Mouse (Mus musculus) heart, embryonic 15.5 days (tissue): ENCODE measurements around the gene Tbc1d13. TPM values are rescaled to one million over a fixed set of nuclear protein-coding genes. Genes with fewer than 3 reads are reported as not detected.

Source experiments
- ATAC-seq: fragments of 200-750 bp; cut with Nextera tagmentation; replicated peaks from 2 replicates; pipeline ENCODE4 v1.8.0; 2017; ENCODE audit warnings: low read depth, moderate TSS enrichment; ENCODE audit not compliant: insufficient number of reproducible peaks, insufficient read depth, low FRiP score
- H3K27ac ChIP-seq: fragments of 300-500 bp; sonication (generic); 2 replicates; pipeline ENCODE4 v1.5.1; 2015; ENCODE audit warnings: mild to moderate bottlenecking, inconsistent platforms
- H3K27me3 ChIP-seq: fragments of 300-500 bp; sonication (generic); 2 replicates; pipeline ENCODE4 v1.6.1; 2015; ENCODE audit warnings: inconsistent platforms
- H3K36me3 ChIP-seq: fragments of 300-500 bp; sonication (generic); 2 replicates; pipeline ENCODE4 v1.6.1; 2015; ENCODE audit warnings: mild to moderate bottlenecking, inconsistent platforms
- H3K4me1 ChIP-seq: fragments of 300-500 bp; sonication (generic); replicated peaks from 2 replicates; pipeline ENCODE4 v1.6.1; 2015; ENCODE audit warnings: inconsistent platforms
- H3K4me2 ChIP-seq: fragments of 300-500 bp; sonication (generic); 2 replicates; pipeline ENCODE4 v1.6.1; 2015; ENCODE audit warnings: inconsistent platforms, mild to moderate bottlenecking, moderate library complexity
- H3K4me3 ChIP-seq: fragments of 300-500 bp; sonication (generic); 2 replicates; pipeline ENCODE4 v1.5.1; 2015; ENCODE audit warnings: mild to moderate bottlenecking, inconsistent platforms
- H3K9ac ChIP-seq: fragments of 300-500 bp; sonication (generic); 2 replicates; pipeline ENCODE4 v1.6.1; 2015; ENCODE audit warnings: mild to moderate bottlenecking, inconsistent platforms
- H3K9me3 ChIP-seq: fragments of 300-500 bp; sonication (generic); replicated peaks from 2 replicates; pipeline ENCODE4 v1.6.1; 2016; ENCODE audit warnings: inconsistent platforms
- WGBS: fragments of 180-500 bp; shearing (Covaris S2); methylation state at CpG from one replicate; pipeline ENCODE4 v1.1.7; 2015; ENCODE audit warnings: mixed read lengths; 5-methylcytosine and 5-hydroxymethylcytosine counted together
- polyA plus RNA-seq: library from polyadenylated mRNA; unstranded; fragments of >200 nt; fragmentation: Nextera tagmentation; extraction: Ambion mirVana; gene quantifications from 2 replicates; pipeline ENCODE4 v1.2.1, GENCODE M21; 2015

Tbc1d13 gene
- polyA plus RNA-seq, 1 experiment from 2014 or later: 5.6 TPM

DNA sequence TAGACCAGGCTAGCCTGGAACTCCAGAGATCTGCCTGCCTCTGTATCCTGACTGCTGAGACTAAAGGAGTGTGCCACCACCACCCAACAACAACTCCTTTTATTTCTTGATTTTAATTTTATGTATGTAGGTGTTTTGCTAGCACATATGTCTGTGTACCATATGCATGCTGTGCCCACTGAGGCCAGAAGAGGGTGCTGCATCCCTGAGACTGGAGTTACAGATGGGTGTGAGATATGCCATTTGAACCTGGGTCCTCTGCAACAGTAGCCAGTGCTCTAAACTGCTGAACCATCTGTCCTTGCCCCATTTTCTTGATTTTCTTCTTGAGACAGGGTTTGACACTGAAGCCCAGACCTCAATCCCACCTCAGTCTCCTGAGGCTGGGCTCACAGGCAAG, 27.2 kb upstream of the Tbc1d13 start:
- H3K9me3 ChIP-seq: no peaks in the 10 kb centered on the region
- 0 out of 2 replicates have a peak, but pooled peaks cover 4% of the 10 kb centered on the region for H3K4me1 ChIP-seq
- no peak for ATAC-seq
- no peaks in the 10 kb centered on the region for H3K27me3 ChIP-seq
- H3K27ac ChIP-seq: no peak overlapping the region
- no peak overlapping the region for H3K9ac ChIP-seq
- H3K4me2 ChIP-seq: no peak overlapping the region
- H3K36me3 ChIP-seq: peaks cover 74% of the 10 kb centered on the region
- no peak overlapping the region for H3K4me3 ChIP-seq

DNA sequence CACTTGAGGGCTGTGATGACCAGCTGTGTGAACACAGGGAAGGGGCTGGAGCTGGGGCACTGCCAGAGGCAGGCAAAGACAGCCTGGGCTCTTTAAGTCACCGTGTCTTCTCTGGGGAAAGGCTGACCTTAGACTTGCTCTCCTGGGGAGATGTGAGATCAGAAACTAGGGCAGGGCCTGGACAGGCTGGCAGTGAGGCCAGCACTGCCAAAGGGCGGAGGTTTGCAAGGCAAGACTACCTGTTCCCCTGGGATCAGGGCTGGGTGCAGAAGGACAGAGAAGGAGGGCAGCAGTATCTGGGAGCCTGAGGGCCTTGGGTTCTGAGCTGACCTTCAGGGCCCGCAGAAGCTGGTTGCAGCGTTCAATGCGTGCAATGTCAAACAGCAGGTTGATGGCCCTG, 25.9 kb upstream of the Tbc1d13 start:
- WGBS: 90% methylated on average over 5 of the region's 5 CpGs
- Histone ChIP-seq H3K4me1 (0 out of 2 replicates have a peak, but pooled peaks cover 4% of the 10 kb centered on the region), H3K4me3 (no peak overlapping the region), H3K9ac (no peak overlapping the region), H3K4me2 (no peak overlapping the region), H3K27me3 (no peaks in the 10 kb centered on the region), H3K9me3 (no peaks in the 10 kb centered on the region), H3K27ac (no peak overlapping the region), H3K36me3 (peaks cover 69% of the 10 kb centered on the region)
- no peak for ATAC-seq

DNA sequence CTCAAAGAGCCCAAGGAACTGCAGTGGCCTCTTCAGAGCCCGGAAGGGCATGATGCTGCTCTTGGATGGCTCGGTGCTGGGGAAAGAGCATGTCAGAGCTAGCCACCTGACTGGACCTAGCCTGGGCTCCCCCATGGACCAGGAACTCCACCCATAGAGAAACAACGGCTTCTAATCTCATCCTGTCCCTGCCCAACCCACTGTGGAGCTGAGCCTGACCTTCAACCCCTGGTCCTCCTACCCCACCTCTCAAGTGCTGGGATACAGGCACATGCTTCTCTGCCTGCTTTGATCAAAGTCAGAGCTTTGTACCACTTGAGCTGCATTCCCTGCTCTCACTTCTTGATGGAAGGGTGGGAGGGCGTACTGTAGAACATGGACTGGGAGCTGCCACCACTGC, 25.3 kb upstream of the Tbc1d13 start:
- Histone ChIP-seq H3K4me1 (0 out of 2 replicates have a peak, but pooled peaks cover 4% of the 10 kb centered on the region), H3K27me3 (no peaks in the 10 kb centered on the region), H3K9ac (no peak overlapping the region), H3K27ac (no peak overlapping the region), H3K4me2 (no peak overlapping the region), H3K4me3 (no peak overlapping the region), H3K9me3 (no peaks in the 10 kb centered on the region), H3K36me3 (peaks cover 67% of the 10 kb centered on the region)
- 75% methylated on average over 4 of the region's 4 CpGs for WGBS
- ATAC-seq: no peak

DNA sequence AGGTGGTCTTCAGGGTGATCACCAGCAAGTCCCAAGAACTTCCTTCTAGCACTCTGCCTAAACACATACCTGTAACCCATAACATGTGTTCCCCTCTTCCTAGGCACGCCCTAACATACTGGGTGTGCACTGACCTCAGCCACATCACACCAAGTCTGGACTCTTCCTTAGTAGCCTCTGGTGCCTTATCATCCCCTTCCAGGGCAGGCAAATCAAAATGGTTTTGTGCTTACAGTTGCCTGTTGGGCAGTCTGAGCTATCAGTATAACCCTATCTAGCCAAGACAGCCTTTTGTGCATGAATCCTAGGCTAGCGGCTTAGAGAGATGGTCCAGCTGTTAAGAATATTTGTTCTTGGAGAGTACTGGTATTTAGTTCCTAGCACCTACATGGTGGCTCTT, 22.0 kb upstream of the Tbc1d13 start:
- peaks cover 48% of the 10 kb centered on the region for H3K36me3 ChIP-seq

DNA sequence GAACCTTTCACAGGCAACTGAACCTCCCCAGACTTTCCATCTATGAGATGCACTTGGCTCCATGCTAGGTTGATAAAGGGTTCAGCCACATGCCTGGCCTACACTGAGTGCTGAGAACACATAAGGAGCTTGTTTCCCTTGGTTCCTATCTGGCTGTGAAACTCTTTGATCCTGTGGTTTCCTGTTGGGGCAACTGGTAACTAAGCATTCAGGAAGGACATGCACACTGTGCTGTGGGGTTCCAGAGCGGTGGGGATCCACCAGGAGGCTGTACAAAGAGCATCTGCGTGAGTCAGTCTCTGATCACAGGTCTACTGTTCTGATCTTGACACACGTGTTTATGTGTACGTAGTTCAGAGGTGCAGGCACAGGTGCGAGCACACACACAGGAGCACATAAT, 21.0 kb upstream of the Tbc1d13 start:
- WGBS: 80% methylated on average over 5 of the region's 5 CpGs
- Histone ChIP-seq H3K4me2 (no peak overlapping the region), H3K9me3 (no peaks in the 10 kb centered on the region), H3K4me3 (no peak overlapping the region), H3K9ac (no peak overlapping the region), H3K4me1 (0 out of 2 replicates have a peak, but pooled peaks cover 4% of the 10 kb centered on the region), H3K27ac (no peak overlapping the region), H3K27me3 (no peaks in the 10 kb centered on the region), H3K36me3 (peaks cover 42% of the 10 kb centered on the region)
- 0 out of 2 replicates have a peak, but pooled peaks have one; percentile 26 for ATAC-seq

More for the DNA sequence above, 22.0 kb upstream of the Tbc1d13 start:
- H3K9ac ChIP-seq: no peak overlapping the region
- H3K27ac ChIP-seq: no peak overlapping the region
- ATAC-seq: no peak
- H3K4me1 ChIP-seq: 0 out of 2 replicates have a peak, but pooled peaks cover 4% of the 10 kb centered on the region
- no peaks in the 10 kb centered on the region for H3K27me3 ChIP-seq
- no peak overlapping the region for H3K4me2 ChIP-seq
- H3K4me3 ChIP-seq: no peak overlapping the region
- 89% methylated on average over 2 of the region's 2 CpGs for WGBS
- no peaks in the 10 kb centered on the region for H3K9me3 ChIP-seq

DNA sequence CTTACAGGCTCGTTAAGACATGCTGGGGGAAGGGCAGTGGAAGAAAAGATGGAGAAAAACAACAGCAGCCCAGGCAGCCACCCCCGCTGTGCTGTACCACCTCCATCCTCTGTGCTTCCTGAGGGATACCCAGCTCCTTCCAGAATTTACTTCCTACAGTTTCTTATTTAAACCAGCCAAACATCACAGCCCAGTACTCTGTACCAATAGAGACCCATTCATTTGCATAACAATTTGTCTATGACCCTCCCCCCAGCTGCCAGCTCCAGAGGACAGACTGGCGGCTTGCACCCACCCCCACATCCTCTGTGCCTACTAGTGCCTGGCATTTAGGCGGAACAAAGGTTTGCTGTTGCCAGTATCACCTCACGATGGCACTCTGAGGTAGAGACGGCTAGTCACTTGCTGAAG, 13.9 kb upstream of the Tbc1d13 start:
- no peak overlapping the region for H3K4me3 ChIP-seq
- H3K27me3 ChIP-seq: no peaks in the 10 kb centered on the region
- no peak overlapping the region for H3K9ac ChIP-seq
- ATAC-seq: no peak
- H3K4me2 ChIP-seq: no peak overlapping the region
- WGBS: 47% methylated on average over 6 of the region's 6 CpGs
- H3K4me1 ChIP-seq: peaks cover 10% of the 10 kb centered on the region
- no peaks in the 10 kb centered on the region for H3K9me3 ChIP-seq
- no peaks in the 10 kb centered on the region for H3K36me3 ChIP-seq
- H3K27ac ChIP-seq: no peak overlapping the region

DNA sequence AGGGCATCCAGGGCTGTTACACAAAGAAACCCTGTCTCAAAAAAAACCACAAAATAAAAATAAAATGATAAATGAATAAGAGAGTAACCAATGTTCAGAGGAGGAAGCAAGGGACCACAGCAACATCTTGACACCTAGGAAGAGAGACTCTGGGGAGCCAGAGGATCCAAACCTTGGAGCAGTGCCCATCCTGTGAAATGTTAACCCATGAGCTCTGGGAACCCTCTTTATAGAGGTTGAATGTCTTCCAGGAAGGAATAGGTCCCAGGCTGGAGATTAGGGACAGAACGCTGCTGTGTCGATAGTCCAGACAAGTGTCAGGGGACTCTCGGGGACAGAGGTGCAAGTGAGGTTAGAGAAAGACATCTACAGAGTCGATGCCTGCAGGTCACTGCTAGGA, 13.3 kb upstream of the Tbc1d13 start:
- Histone ChIP-seq H3K36me3 (no peaks in the 10 kb centered on the region), H3K4me3 (no peak overlapping the region), H3K27ac (no peak overlapping the region), H3K27me3 (no peaks in the 10 kb centered on the region), H3K9ac (no peak overlapping the region), H3K4me1 (peaks cover 16% of the 10 kb centered on the region), H3K4me2 (no peak overlapping the region), H3K9me3 (no peaks in the 10 kb centered on the region)
- no peak for ATAC-seq
- 81% methylated on average over 4 of the region's 4 CpGs for WGBS

DNA sequence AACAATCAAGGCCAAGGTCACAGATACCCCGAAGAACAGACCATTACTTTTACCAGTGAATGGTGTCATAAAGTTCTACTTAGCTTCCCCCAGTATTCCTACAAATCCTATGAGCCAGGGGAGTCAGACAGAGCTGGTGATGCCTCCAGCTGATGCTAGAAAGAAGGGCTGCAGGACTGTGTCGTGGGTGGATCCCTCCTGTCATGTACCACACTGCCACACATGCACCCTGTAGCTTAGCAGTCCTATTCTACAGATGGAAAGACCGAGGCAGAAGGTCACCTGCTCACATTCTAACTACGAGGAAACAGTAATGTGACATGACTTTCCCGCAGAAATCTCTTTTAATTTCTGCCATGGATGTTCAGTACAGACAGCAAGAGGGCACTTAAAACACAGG, 10.8 kb upstream of the Tbc1d13 start:
- WGBS: 79% methylated on average over 5 of the region's 5 CpGs
- Histone ChIP-seq H3K9me3 (no peaks in the 10 kb centered on the region), H3K4me2 (no peak overlapping the region; the same call in 1 of the 2 replicates), H3K4me1 (peaks cover 16% of the 10 kb centered on the region), H3K27ac (no peak overlapping the region), H3K36me3 (no peaks in the 10 kb centered on the region), H3K27me3 (no peaks in the 10 kb centered on the region), H3K9ac (no peak overlapping the region), H3K4me3 (no peak overlapping the region)
- no peak for ATAC-seq

DNA sequence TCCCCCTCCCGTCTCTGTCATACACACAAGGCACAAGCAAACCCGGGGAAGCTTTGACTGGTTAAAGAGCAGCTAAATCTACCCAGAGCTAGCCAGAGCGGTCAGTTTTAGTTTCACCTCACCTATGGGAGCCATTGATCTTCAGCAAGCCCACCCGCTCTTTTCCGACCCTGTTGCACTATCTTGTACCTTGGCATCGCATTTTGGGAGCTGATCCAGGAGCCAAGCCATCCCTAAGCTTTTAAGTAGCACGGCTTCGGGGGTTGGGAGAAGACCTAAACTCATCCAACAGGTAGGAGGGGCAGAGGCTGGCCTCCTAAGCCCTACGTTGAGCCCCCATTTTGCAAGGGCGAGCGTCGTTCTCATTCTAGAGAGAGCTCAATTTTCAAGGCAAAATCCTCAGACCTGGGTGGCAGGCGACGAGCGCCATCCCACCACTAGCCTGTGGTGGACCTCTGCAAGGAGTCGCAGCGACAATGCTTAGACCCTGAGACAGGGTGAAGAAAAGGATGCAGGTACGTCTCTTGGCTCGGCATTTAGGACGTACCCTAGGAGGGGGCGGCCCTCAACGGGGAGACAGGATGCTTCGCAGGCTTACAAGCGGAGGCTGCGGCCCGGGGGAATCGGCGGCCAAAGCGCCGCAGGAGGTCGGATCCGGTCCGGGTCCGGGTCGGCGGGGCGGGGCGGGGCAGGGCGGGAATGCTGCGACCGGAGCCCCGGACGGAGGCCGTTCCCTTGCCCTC, 9.6 kb upstream of the Tbc1d13 start:
- H3K4me1 ChIP-seq: peaks cover 16% of the 10 kb centered on the region
- H3K4me3 ChIP-seq: peak overlapping the region; percentile 93
- no peaks in the 10 kb centered on the region for H3K36me3 ChIP-seq
- peak overlapping the region; percentile 87 for H3K4me2 ChIP-seq
- peak overlapping the region; percentile 95 for H3K9ac ChIP-seq
- under 1% methylated on average over 44 of the region's 44 CpGs for WGBS
- no peaks in the 10 kb centered on the region for H3K27me3 ChIP-seq
- H3K27ac ChIP-seq: peak overlapping the region; percentile 90
- no peaks in the 10 kb centered on the region for H3K9me3 ChIP-seq
- ATAC-seq: peak; percentile 58

DNA sequence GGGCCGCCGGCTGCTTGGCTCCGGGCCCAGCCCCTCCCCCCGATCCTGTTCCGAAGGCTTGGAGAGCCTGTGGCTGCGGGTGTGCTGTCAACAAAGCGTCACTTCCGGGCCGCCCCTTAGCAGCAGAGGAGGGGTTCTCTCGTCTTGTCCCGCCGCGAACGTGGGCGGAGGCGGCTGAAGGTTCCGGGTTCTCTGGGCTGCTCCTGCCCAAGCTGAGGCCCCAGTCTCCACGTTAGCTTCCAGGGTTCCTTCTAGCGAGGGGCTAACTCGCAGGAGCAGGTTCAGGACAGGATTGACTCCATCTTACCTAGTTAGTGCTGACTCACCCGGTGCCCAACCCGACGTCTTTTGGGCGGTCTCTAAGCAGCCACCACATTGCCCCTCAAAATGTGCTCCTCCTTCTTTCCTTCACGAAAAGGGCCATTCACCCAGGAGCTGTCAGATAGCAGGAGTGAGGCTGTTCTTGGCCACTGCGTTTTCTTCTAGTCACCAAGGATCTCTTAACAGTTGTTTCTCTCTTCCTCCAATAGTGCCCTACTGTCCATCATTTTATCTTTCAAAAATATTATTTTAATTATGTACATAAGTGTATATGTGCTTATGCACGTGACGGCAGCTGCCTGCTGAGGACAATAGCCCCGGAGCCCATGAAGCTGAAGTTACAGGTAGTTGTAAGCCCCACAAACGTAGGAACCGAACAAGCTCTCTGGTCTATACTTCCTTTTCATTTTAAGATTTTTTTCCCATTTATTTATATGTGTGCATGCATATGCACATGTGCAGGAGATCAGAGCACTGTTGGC, 8.9 kb upstream of the Tbc1d13 start, which contains the start of gene Zer1:
Gene Zer1 (minus strand): TSS at position 114 of the 803 bp plus-strand sequence.
- H3K9ac ChIP-seq: peak within 1 kb of the TSS; percentile 95
- peaks cover 16% of the 10 kb centered on the region for H3K4me1 ChIP-seq
- no peaks in the 10 kb centered on the region for H3K36me3 ChIP-seq
- peak within 1 kb of the TSS; percentile 87 for H3K4me2 ChIP-seq
- H3K27me3 ChIP-seq: no peaks in the 10 kb centered on the region
- H3K9me3 ChIP-seq: no peaks in the 10 kb centered on the region
- H3K27ac ChIP-seq: peak within 1 kb of the TSS; percentile 90
- peak; percentile 96 for ATAC-seq
- WGBS: 9% methylated on average over 31 of the region's 31 CpGs
- H3K4me3 ChIP-seq: peak within 1 kb of the TSS; percentile 93

DNA sequence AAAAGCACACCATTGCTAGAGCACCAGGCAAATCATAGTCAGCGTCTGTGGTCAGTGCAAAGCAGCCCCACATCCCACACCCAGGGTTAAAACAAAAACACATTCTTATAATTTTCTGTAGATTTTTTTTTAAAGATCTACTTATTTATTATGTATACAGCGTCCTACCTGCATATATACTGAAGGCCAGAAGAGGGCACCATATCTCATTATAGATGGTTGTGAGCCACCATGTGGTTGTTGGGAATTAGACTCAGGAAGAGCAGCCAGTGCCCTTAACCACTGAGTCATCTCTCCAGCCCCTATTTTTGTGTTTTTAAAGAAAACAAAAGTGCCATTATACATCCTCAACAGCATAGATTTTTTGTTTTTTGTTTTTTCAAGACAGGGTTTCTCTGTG, 4.8 kb upstream of the Tbc1d13 start:
- no peaks in the 10 kb centered on the region for H3K9me3 ChIP-seq
- ATAC-seq: no peak
- no peak overlapping the region for H3K27ac ChIP-seq
- WGBS: 29% methylated on average over 2 of the region's 2 CpGs
- H3K4me3 ChIP-seq: no peak overlapping the region
- no peak overlapping the region for H3K4me2 ChIP-seq
- peaks cover 17% of the 10 kb centered on the region for H3K4me1 ChIP-seq
- H3K9ac ChIP-seq: no peak overlapping the region
- no peaks in the 10 kb centered on the region for H3K36me3 ChIP-seq
- no peaks in the 10 kb centered on the region for H3K27me3 ChIP-seq
